Mouse (Mus musculus) liver, embryonic 14.5 days (tissue): ENCODE data around the gene Gm4303. TPM values are rescaled to one million over a fixed set of nuclear protein-coding genes. Genes with fewer than 3 reads are reported as not detected.
"Not testable (repeated sequence)": the region's sequence is repeated elsewhere in the genome, so short reads cannot be mapped to it uniquely, and the experiment has no call there.

Experiments used
- ATAC-seq: fragments of 200-750 bp; cut with Nextera tagmentation; 2 replicates; pipeline ENCODE4 v1.8.0; 2017; ENCODE audit warnings: moderate number of reproducible peaks, mild to moderate bottlenecking, moderate library complexity; ENCODE audit not compliant: insufficient read depth
- DNase-seq, 3 experiments: peaks; one replicate each; pipeline ENCODE4 v3.0.0-alpha.2; 2012 to 2013; ENCODE audit warnings: low read depth in 3 of 3, low spot score in 3 of 3
- H3K27ac ChIP-seq: fragments of 300-500 bp; sonication (generic); 2 replicates; pipeline ENCODE4 v1.5.1; 2014; ENCODE audit warnings: moderate library complexity, mild to moderate bottlenecking, control low read depth, inconsistent platforms
- H3K27me3 ChIP-seq: fragments of 300-500 bp; sonication (generic); 2 replicates; pipeline ENCODE4 v1.6.1; 2014; ENCODE audit warnings: mild to moderate bottlenecking, low read length, moderate library complexity; ENCODE audit not compliant: control insufficient read depth, insufficient read depth
- H3K36me3 ChIP-seq: fragments of 300-500 bp; sonication (generic); replicated peaks from 2 replicates; pipeline ENCODE4 v1.6.1; 2014; ENCODE audit warnings: low read depth; ENCODE audit not compliant: control insufficient read depth, insufficient read depth
- H3K4me1 ChIP-seq, 2 experiments: fragments of 200-500 bp in 1 of 2; fragments of 300-500 bp in 1 of 2; sonication (generic) in 1 of 2; replicated peaks; 2 replicates each; pipeline ENCODE4 v1.6.1; 2012 to 2014; ENCODE audit warnings: antibody characterized with exemption in 1 of 2, inconsistent platforms in 1 of 2, low read length in 1 of 2; ENCODE audit not compliant: control insufficient read depth in 2 of 2, insufficient read depth in 2 of 2
- H3K4me2 ChIP-seq: fragments of 300-500 bp; sonication (generic); 2 replicates; pipeline ENCODE4 v1.6.1; 2014; ENCODE audit warnings: low read depth, mild to moderate bottlenecking, control low read depth, moderate library complexity
- H3K4me3 ChIP-seq, 2 experiments: fragments of 200-500 bp in 1 of 2; fragments of 300-500 bp in 1 of 2; sonication (generic) in 1 of 2; 2 replicates each; pipeline ENCODE4 v1.5.1; 2012 to 2014; ENCODE audit warnings: low read depth in 2 of 2, low read length in 2 of 2, mild to moderate bottlenecking in 2 of 2, control low read depth in 1 of 2, inconsistent platforms in 1 of 2, moderate library complexity in 1 of 2; ENCODE audit not compliant: insufficient read depth in 1 of 2
- H3K9ac ChIP-seq: fragments of 300-500 bp; sonication (generic); replicated peaks from 2 replicates; pipeline ENCODE4 v1.6.1; 2014; ENCODE audit warnings: mild to moderate bottlenecking, control low read depth, moderate library complexity
- H3K9me3 ChIP-seq: fragments of 300-500 bp; sonication (generic); 2 replicates; pipeline ENCODE4 v1.6.1; 2016; ENCODE audit warnings: low read length, mixed read lengths; ENCODE audit not compliant: control insufficient read depth
- CTCF ChIP-seq: IDR thresholded peaks from 2 replicates; pipeline ENCODE4 v1.5.1; 2016; ENCODE audit warnings: antibody characterized with exemption, low read depth, control low read depth
- EP300 ChIP-seq: IDR thresholded peaks from 2 replicates; pipeline ENCODE4 v1.6.1; 2016; ENCODE audit warnings: antibody characterized with exemption, low read depth
- WGBS: fragments of 180-500 bp; shearing (Covaris S2); extraction: QIAGEN DNeasy Blood & Tissue Kit; methylation state at CpG from one replicate; pipeline ENCODE4 v1.1.7; 2014; ENCODE audit not compliant: insufficient replicate concordance; 5-methylcytosine and 5-hydroxymethylcytosine counted together
- polyA plus RNA-seq, 2 experiments: library from polyadenylated mRNA; depleted of rRNA in 1 of 2; stranded (reverse) in 1 of 2; unstranded in 1 of 2; fragments of >200 nt; fragmentation: Nextera tagmentation in 1 of 2; extraction: Ambion mirVana in 1 of 2; gene quantifications; 2 replicates each; pipeline versions ENCODE4 v1.2.1 to v1.2.3; 2012 to 2014

Gene Gm4303
- polyA plus RNA-seq (2012; rRNA removed) (not detected in 2 replicates), polyA plus RNA-seq (2014; fragmentation: Nextera tagmentation; extraction: Ambion mirVana) (not detected in 2 replicates)

DNA sequence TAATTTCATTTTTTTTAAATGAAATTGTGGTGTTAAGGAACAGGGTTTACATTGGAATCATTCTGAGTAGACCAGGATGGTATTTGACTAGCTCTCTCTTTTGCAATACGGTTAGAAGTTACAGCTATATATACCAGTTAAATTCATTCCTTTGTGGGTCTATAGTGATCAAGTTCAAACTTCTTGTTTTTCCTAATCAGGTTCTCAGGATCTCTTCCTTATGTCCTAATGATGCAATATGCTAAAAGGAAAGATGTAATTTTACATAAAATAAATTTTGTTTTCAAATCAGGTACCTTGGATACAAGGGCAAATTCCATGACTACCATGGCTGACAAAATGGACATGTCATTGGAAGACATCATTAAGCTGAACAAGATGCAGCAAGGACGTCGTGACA lies at the start of gene Gm4303:
Gm4303 (plus strand) TSS at position 301 of the 400 bp plus-strand sequence.
- H3K4me2 ChIP-seq, H3K27me3 ChIP-seq, DNase-seq, ATAC-seq, H3K9ac ChIP-seq, H3K4me3 ChIP-seq, H3K9me3 ChIP-seq, H3K36me3 ChIP-seq, H3K4me1 ChIP-seq, H3K27ac ChIP-seq: not testable (repeated sequence)
- no CpG with 5 or more reads among the region's 3 CpGs for WGBS

DNA sequence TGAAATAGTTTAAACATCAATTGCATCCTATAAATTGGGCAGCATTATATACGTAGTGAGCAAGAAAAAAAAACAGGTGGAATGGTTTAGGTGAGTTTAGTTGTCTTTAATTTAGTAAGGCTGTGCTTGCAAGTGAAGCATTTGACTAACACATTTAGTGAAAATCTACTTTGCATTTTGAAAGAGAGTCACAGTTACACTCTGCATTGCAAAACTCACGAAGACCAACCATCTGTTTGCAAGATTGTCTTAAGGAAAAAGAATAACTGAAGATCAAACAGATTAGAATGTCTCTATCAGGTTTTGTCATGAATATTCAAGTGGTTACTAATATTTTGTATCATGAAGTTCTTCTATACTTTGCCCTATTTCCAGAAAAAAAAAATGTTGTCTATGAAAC lies 49.7 kb upstream of the Gm4303 start:
- WGBS: 57% methylated on average over 2 of the region's 2 CpGs
- H3K27ac ChIP-seq: no peak overlapping the region
- no peak overlapping the region for H3K4me2 ChIP-seq
- no peak overlapping the region for H3K4me3 ChIP-seq
- no peak overlapping the region for H3K9ac ChIP-seq
- H3K9me3 ChIP-seq: no peaks in the 10 kb centered on the region
- TF ChIP-seq EP300 (no peak), CTCF (no peak)
- no peaks in the 10 kb centered on the region for H3K4me1 ChIP-seq
- no peaks in the 10 kb centered on the region for H3K27me3 ChIP-seq
- H3K36me3 ChIP-seq: no peaks in the 10 kb centered on the region
- ATAC-seq (no peak), DNase-seq (no peak)

DNA sequence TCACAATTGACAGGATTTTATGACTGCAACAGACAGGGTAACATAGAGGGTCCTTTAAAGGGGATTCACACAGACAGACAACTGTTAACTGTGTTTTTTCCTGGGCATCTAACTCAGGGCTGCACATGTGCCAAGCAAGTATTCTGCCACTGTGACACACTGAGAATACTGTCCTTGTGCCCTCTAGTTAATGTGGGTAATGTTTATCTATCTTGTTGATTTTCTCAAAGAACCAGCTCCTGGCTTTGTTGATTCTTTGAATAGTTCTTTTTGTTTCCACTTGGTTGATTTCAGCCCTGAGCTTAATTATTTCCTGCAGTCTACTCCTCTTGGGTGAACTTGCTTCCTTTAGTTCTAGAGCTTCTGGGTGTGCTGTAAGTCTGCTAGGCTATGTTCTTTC lies 45.7 kb upstream of the Gm4303 start:
- not testable (repeated sequence) for H3K4me3 ChIP-seq, H3K36me3 ChIP-seq, H3K4me1 ChIP-seq, ATAC-seq, DNase-seq, H3K27me3 ChIP-seq, H3K9ac ChIP-seq, H3K9me3 ChIP-seq, H3K4me2 ChIP-seq, H3K27ac ChIP-seq

DNA sequence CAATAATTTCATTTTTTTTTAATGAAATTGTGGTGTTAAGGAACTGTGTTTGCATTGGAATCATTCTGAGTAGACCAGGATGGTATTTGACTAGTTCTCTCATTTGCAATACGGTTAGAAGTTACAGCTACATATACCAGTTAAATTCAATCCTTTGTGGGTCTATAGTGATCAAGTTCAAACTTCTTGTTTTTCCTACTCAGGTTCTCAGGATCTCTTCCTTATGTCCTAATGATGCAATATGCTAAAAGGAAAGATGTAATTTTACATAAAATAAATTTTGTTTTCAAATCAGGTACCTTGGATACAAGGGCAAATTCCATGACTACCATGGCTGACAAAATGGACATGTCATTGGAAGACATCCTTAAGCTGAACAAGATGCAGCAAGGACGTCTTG lies 10.4 kb upstream of the Gm4303 start, which contains the start of gene Gm4301:
Gm4301 (plus strand) TSS at position 301 of the 400 bp plus-strand sequence.
- H3K4me1 ChIP-seq, DNase-seq, H3K36me3 ChIP-seq, H3K9ac ChIP-seq, H3K27me3 ChIP-seq, H3K9me3 ChIP-seq, H3K4me3 ChIP-seq, H3K27ac ChIP-seq, H3K4me2 ChIP-seq, ATAC-seq: not testable (repeated sequence)
- WGBS: no CpG with 5 or more reads among the region's 2 CpGs

DNA sequence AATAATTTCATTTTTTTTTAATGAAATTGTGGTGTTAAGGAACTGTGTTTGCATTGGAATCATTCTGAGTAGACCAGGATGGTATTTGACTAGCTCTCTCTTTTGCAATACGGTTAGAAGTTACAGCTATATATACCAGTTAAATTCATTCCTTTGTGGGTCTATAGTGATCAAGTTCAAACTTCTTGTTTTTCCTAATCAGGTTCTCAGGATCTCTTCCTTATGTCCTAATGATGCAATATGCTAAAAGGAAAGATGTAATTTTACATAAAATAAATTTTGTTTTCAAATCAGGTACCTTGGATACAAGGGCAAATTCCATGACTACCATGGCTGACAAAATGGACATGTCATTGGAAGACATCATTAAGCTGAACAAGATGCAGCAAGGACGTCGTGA lies 5.2 kb upstream of the Gm4303 start, which contains the start of gene Gm4302:
Gm4302 (plus strand) TSS at position 301 of the 400 bp plus-strand sequence.
- H3K9me3 ChIP-seq, H3K27me3 ChIP-seq, H3K4me1 ChIP-seq, DNase-seq, H3K36me3 ChIP-seq, H3K27ac ChIP-seq, ATAC-seq, H3K4me3 ChIP-seq, H3K4me2 ChIP-seq, H3K9ac ChIP-seq: not testable (repeated sequence)
- WGBS: no CpG with 5 or more reads among the region's 3 CpGs

DNA sequence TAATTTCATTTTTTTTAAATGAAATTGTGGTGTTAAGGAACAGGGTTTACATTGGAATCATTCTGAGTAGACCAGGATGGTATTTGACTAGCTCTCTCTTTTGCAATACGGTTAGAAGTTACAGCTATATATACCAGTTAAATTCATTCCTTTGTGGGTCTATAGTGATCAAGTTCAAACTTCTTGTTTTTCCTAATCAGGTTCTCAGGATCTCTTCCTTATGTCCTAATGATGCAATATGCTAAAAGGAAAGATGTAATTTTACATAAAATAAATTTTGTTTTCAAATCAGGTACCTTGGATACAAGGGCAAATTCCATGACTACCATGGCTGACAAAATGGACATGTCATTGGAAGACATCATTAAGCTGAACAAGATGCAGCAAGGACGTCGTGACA lies 5.0 kb downstream of the Gm4303 start, which contains the start of gene Gm4305:
Gm4305 (plus strand) TSS at position 301 of the 400 bp plus-strand sequence.
- H3K27ac ChIP-seq, H3K9ac ChIP-seq, H3K4me3 ChIP-seq, ATAC-seq, H3K27me3 ChIP-seq, H3K4me2 ChIP-seq, H3K4me1 ChIP-seq, H3K36me3 ChIP-seq, H3K9me3 ChIP-seq, DNase-seq: not testable (repeated sequence)
- no CpG with 5 or more reads among the region's 3 CpGs for WGBS

DNA sequence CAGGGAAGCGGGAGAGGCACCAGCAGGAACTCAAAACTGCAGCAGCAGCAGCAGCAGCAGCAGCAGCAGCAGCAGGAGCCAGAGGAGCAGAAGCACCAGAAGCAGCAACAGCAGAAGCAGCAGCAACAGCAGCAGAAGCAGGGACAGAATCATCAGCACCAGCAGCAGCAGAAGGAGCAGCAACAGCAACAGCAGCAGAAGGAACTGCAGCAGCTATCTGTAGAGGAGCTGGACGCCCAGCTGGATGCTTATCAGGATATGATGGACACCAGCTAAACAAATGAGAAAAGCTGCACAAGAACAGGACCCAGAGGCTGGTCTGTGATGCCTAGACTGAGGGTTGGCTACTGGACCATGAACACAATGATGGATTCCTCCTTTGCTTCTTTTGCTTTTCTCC lies 11.1 kb downstream of the Gm4303 start:
- H3K9ac ChIP-seq, H3K27me3 ChIP-seq, H3K36me3 ChIP-seq, ATAC-seq, H3K27ac ChIP-seq, H3K4me1 ChIP-seq, H3K9me3 ChIP-seq, DNase-seq, H3K4me2 ChIP-seq, H3K4me3 ChIP-seq: not testable (repeated sequence)
- WGBS: 42% methylated on average over 2 of the region's 2 CpGs

DNA sequence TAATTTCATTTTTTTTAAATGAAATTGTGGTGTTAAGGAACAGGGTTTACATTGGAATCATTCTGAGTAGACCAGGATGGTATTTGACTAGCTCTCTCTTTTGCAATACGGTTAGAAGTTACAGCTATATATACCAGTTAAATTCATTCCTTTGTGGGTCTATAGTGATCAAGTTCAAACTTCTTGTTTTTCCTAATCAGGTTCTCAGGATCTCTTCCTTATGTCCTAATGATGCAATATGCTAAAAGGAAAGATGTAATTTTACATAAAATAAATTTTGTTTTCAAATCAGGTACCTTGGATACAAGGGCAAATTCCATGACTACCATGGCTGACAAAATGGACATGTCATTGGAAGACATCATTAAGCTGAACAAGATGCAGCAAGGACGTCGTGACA lies 15.3 kb downstream of the Gm4303 start, which contains the start of gene Gm4307:
Gm4307 (plus strand) TSS at position 301 of the 400 bp plus-strand sequence.
- ATAC-seq, H3K9me3 ChIP-seq, H3K27me3 ChIP-seq, H3K9ac ChIP-seq, H3K4me2 ChIP-seq, H3K36me3 ChIP-seq, DNase-seq, H3K4me1 ChIP-seq, H3K4me3 ChIP-seq, H3K27ac ChIP-seq: not testable (repeated sequence)
- WGBS: no CpG with 5 or more reads among the region's 3 CpGs
